Mouse (Mus musculus) stomach, postnatal 0 days (tissue): Measurements from ENCODE around the gene Nrcam.

ENCODE experiments used
- CTCF ChIP-seq: IDR thresholded peaks from 2 replicates; pipeline ENCODE4 v1.5.1; 2016; ENCODE audit warnings: antibody characterized with exemption, low read depth, mild to moderate bottlenecking, moderate library complexity
- EP300 ChIP-seq: optimal IDR thresholded peaks from 2 replicates; pipeline ENCODE3; 2016; ENCODE audit warnings: antibody characterized with exemption

- TF ChIP-seq CTCF (no peak), EP300 (no peak)
Observed at GRCm38 (mm10) chr12:44515066-44515465, 186.4 kb downstream of the Nrcam start.
